Mouse (Mus musculus) 3T3-L1 (cell line): ENCODE data around the gene Akap12.

Experiments
- DNase-seq: peaks from one replicate; pipeline ENCODE4 v3.0.0-alpha.2; 2015; ENCODE audit warnings: low read depth, low spot score

Akap12 gene

GRCm38 (mm10) chr10:4282395-4282794 lies 16.2 kb downstream of the Akap12 start:
- peak; percentile 85 for DNase-seq

GRCm38 (mm10) chr10:4284781-4285180 lies 18.6 kb downstream of the Akap12 start:
- DNase-seq = no peak

- DNase-seq = no peak
These were observed 19.6 kb downstream of the Akap12 start for GRCm38 (mm10) chr10:4285752-4286151.

- no peak for DNase-seq
These were observed 23.0 kb downstream of the Akap12 start for GRCm38 (mm10) chr10:4289171-4289570.

- DNase-seq = no peak
These were observed 23.5 kb downstream of the Akap12 start for GRCm38 (mm10) chr10:4289636-4290035.

GRCm38 (mm10) chr10:4290145-4290544 lies 24.0 kb downstream of the Akap12 start:
- no peak for DNase-seq

- no peak for DNase-seq
These were observed 24.4 kb downstream of the Akap12 start for GRCm38 (mm10) chr10:4290561-4290960.

GRCm38 (mm10) chr10:4293418-4293817 lies 27.2 kb downstream of the Akap12 start:
- no peak for DNase-seq

GRCm38 (mm10) chr10:4303558-4303957 lies 37.4 kb downstream of the Akap12 start:
- no peak for DNase-seq

- DNase-seq = no peak
These were observed 57.7 kb downstream of the Akap12 start for GRCm38 (mm10) chr10:4323885-4324284.

GRCm38 (mm10) chr10:4325562-4325961 lies 59.4 kb downstream of the Akap12 start:
- peak; percentile 29 for DNase-seq

GRCm38 (mm10) chr10:4327716-4328115 lies 61.5 kb downstream of the Akap12 start:
- no peak for DNase-seq

- no peak for DNase-seq
These were observed 66.2 kb downstream of the Akap12 start for GRCm38 (mm10) chr10:4332228-4332979.

- DNase-seq = peak; percentile 84
These were observed 67.1 kb downstream of the Akap12 start for GRCm38 (mm10) chr10:4333319-4333718.

- DNase-seq = peak; percentile 89
These were observed 68.0 kb downstream of the Akap12 start for GRCm38 (mm10) chr10:4334039-4334683.

- DNase-seq = peak; percentile 94
These were observed 72.8 kb downstream of the Akap12 start for GRCm38 (mm10) chr10:4338863-4339461.

- DNase-seq = peak; percentile 74
These were observed 75.2 kb downstream of the Akap12 start for GRCm38 (mm10) chr10:4341430-4341829.

GRCm38 (mm10) chr10:4346489-4347135 lies 80.4 kb downstream of the Akap12 start:
- DNase-seq = peak; percentile 45

- DNase-seq = no peak
These were observed 80.9 kb downstream of the Akap12 start for GRCm38 (mm10) chr10:4347136-4347492.

- DNase-seq = no peak
These were observed 81.4 kb downstream of the Akap12 start for GRCm38 (mm10) chr10:4347591-4347990.

- no peak for DNase-seq
These were observed 88.4 kb downstream of the Akap12 start for GRCm38 (mm10) chr10:4354371-4355260.
